18 mouse cellular contexts compared by ENCODE assay signal in genomic region chr19:55524385-55524784, GRCm38 (mm10).
"Had no signal": no experiment of that assay in that cellular context is flagged by ENCODE, and none has a peak within 500 bp of the region (broad histone marks: within the 10 kb centered on the region; RNA-seq: fewer than 3 reads in every experiment).

No protein-coding gene starts in this region.

- H3K4me1 ChIP-seq: neural tube, embryonic 13.5 days had no signal

- DNase-seq: kidney, adult 9 months; kidney, postnatal 36 days; layer of hippocampus, adult 9-11 months; layer of hippocampus, postnatal 36 days; liver; lung, adult 2 months; lung, postnatal 10 days; retina, postnatal 1 day; right cerebral cortex, postnatal 4 days; spleen, adult 18-20 months; thymus, postnatal 36 days had no signal

- H3K27ac ChIP-seq: kidney, postnatal 0 days; liver, embryonic 14.5 days; macrophage; midbrain, embryonic 15.5 days; neural tube, embryonic 13.5 days had no signal

- H3K36me3 ChIP-seq: midbrain, embryonic 15.5 days; neural tube, embryonic 13.5 days had no signal

- H3K4me2 ChIP-seq: midbrain, embryonic 11.5 days; midbrain, embryonic 15.5 days; neural tube, embryonic 13.5 days had no signal

- H3K9me3 ChIP-seq: megakaryocyte, embryonic 14.5 days; midbrain, embryonic 15.5 days; neural tube, embryonic 13.5 days had no signal

- H3K9ac ChIP-seq: liver, embryonic 14.5 days; midbrain, embryonic 15.5 days; neural tube, embryonic 13.5 days had no signal

- ATAC-seq: midbrain, embryonic 15.5 days had no signal

- H3K4me3 ChIP-seq: megakaryocyte, embryonic 14.5 days; midbrain, embryonic 15.5 days; neural tube, embryonic 13.5 days had no signal

- H3K27me3 ChIP-seq: megakaryocyte, embryonic 14.5 days; midbrain, embryonic 15.5 days; neural tube, embryonic 13.5 days had no signal
